ENCODE assay signal across 8 mouse cellular contexts in genomic region chr7:24608017-24608416, GRCm38 (mm10). TPM values are rescaled to one million over a fixed set of nuclear protein-coding genes. Genes with fewer than 3 reads are reported as not detected.
A peak's percentile ranks its signal among the peaks of the same experiment; 100 is the strongest.
DNase-seq lines count a peak whose midpoint lies in the region; ATAC-seq and TF ChIP-seq lines count a peak whose summit lies in the region.

No protein-coding gene starts in this region.

- no peaks in the 10 kb centered on the region for H3K36me3 ChIP-seq in liver, embryonic 16.5 days (ENCODE audit: control insufficient read depth, insufficient read depth)

- peak; percentile 81 for ATAC-seq in inflammation-experienced regulatory T-cells, adult 6 months
- ATAC-seq in liver, embryonic 16.5 days (ENCODE audit: low read depth), result peak; percentile 81
- peak; percentile 83 for ATAC-seq in neutrophil, adult 5-6 weeks (ENCODE audit: extremely low read depth, insufficient number of reproducible peaks, low FRiP score, poor library complexity, severe bottlenecking)

- H3K4me1 ChIP-seq in liver, embryonic 16.5 days (ENCODE audit: control insufficient read depth, low read depth, low read length), result peaks cover 22% of the 10 kb centered on the region

- intact Hi-C loops in gastrocnemius, adult 2 months (cut with DNase I), result no loop called here

- H3K4me3 ChIP-seq in gastrocnemius, adult 2 months, result peak overlapping the region; percentile 50
- H3K4me3 ChIP-seq in liver, embryonic 16.5 days (ENCODE audit: low read depth, low read length), result no peak overlapping the region

- 25% methylated on average over 6 of the region's 6 CpGs for WGBS in liver, embryonic 16.5 days (ENCODE audit: insufficient replicate concordance)

- no peak for TF ChIP-seq CTCF in gastrocnemius, adult 2 months (IDR thresholded peaks at IDR 0.05)

- H3K4me2 ChIP-seq in liver, embryonic 16.5 days (ENCODE audit: low read depth, low read length), result no peak overlapping the region; the same call in 1 of the 2 replicates

- H3K9me3 ChIP-seq in liver, embryonic 16.5 days (replicated peaks; ENCODE audit: control insufficient read depth, low read length), result no peaks in the 10 kb centered on the region

- peak; percentile 53 for DNase-seq in layer of hippocampus, adult 11-12 months (ENCODE audit: low spot score)
- no peak for DNase-seq in layer of hippocampus, postnatal 10 days (ENCODE audit: low spot score in 2 of 2)
- DNase-seq in adrenal gland, postnatal 10 days, result peak; percentile 64
- DNase-seq in gastrocnemius, adult 2 months, result peak; percentile 69
- no peak for DNase-seq in right cerebral cortex, postnatal 36 days (ENCODE audit: low spot score in 2 of 2)

- peaks cover 11% of the 10 kb centered on the region for H3K27me3 ChIP-seq in liver, embryonic 16.5 days (ENCODE audit: control insufficient read depth, insufficient read depth, low read depth, low read length)

- H3K9ac ChIP-seq in liver, embryonic 16.5 days (ENCODE audit: low read depth, low read length), result no peak overlapping the region

- H3K27ac ChIP-seq in gastrocnemius, adult 2 months, result no peak overlapping the region
- peak overlapping the region; percentile 26; the same call in 1 of the 2 replicates for H3K27ac ChIP-seq in liver, embryonic 16.5 days (ENCODE audit: low read length)

RNA-seq across cellular contexts. Expression of gene Phldb3, which starts 2.5 kb away (rescaled TPM):
- under 1 TPM; 0.37 to 0.60 TPM for total RNA-seq in layer of hippocampus, postnatal 10 days (2021)
- 1 to 10 TPM; 3.6 TPM for total RNA-seq in adrenal gland, postnatal 10 days (2021)
- total RNA-seq in gastrocnemius, adult 2 months (2021), result under 1 TPM; 0.54 to 0.59 TPM
- polyA plus RNA-seq in inflammation-experienced regulatory T-cells, adult 6 months (2017; shearing (Covaris generic)), result 1 to 10 TPM in 1 of 3 experiments, under 1 TPM in 2; 0.22 to 1.2 (median 0.31) TPM
- polyA plus RNA-seq in liver, embryonic 16.5 days (2015; fragmentation: Nextera tagmentation; extraction: Ambion mirVana), result 0.08 and 0.18 TPM in 2 replicates
- total RNA-seq in neutrophil, adult 5-6 weeks (2017), result 13.7 and 13.9 TPM in 2 replicates

RNA-seq across cellular contexts. Expression of gene Zfp575, which starts 20.6 kb away (rescaled TPM):
- 1 to 10 TPM; 8.2 to 8.7 TPM for total RNA-seq in layer of hippocampus, postnatal 10 days (2021)
- total RNA-seq in adrenal gland, postnatal 10 days (2021), result under 1 TPM; 0.54 to 0.73 TPM
- under 1 TPM in 1 of 2 experiments, not detected in 1; 0.17 TPM for total RNA-seq in gastrocnemius, adult 2 months (2021)
- polyA plus RNA-seq in inflammation-experienced regulatory T-cells, adult 6 months (2017; shearing (Covaris generic)), result under 1 TPM in 2 of 3 experiments, not detected in 1; 0.13 to 0.20 TPM
- 0.25 and 0.30 TPM in 2 replicates for polyA plus RNA-seq in liver, embryonic 16.5 days (2015; fragmentation: Nextera tagmentation; extraction: Ambion mirVana)
- total RNA-seq in neutrophil, adult 5-6 weeks (2017), result not detected in 2 replicates

RNA-seq across cellular contexts. Expression of gene Ethe1, which starts 20.7 kb away (rescaled TPM):
- total RNA-seq in layer of hippocampus, postnatal 10 days (2021), result 1 to 10 TPM; 7.7 to 8.7 TPM
- 10 to 100 TPM; 20.0 to 23.1 TPM for total RNA-seq in adrenal gland, postnatal 10 days (2021)
- total RNA-seq in gastrocnemius, adult 2 months (2021), result 10 to 100 TPM; 22.0 to 27.4 TPM
- polyA plus RNA-seq in inflammation-experienced regulatory T-cells, adult 6 months (2017; shearing (Covaris generic)), result 10 to 100 TPM; 13.1 to 17.7 (median 17.6) TPM
- 26.4 and 26.5 TPM in 2 replicates for polyA plus RNA-seq in liver, embryonic 16.5 days (2015; fragmentation: Nextera tagmentation; extraction: Ambion mirVana)
- 5.8 and 6.1 TPM in 2 replicates for total RNA-seq in neutrophil, adult 5-6 weeks (2017)

RNA-seq across cellular contexts. Expression of gene Lypd3, which starts 28.3 kb away (rescaled TPM):
- total RNA-seq in layer of hippocampus, postnatal 10 days (2021), result under 1 TPM; 0.20 to 0.64 TPM
- total RNA-seq in adrenal gland, postnatal 10 days (2021), result under 1 TPM; 0.24 to 0.27 TPM
- total RNA-seq in gastrocnemius, adult 2 months (2021), result not detected
- not detected for polyA plus RNA-seq in inflammation-experienced regulatory T-cells, adult 6 months (2017; shearing (Covaris generic))
- polyA plus RNA-seq in liver, embryonic 16.5 days (2015; fragmentation: Nextera tagmentation; extraction: Ambion mirVana), result 0.05 TPM in 1 of 2 replicates, not detected in the other
- total RNA-seq in neutrophil, adult 5-6 weeks (2017), result not detected in 2 replicates

Comparison
In these comparisons a context has a peak if more than half of its experiments do, and no peak if none do; other contexts are left out.
1. DNase-seq: peak in layer of hippocampus, adult 11-12 months (single experiment), adrenal gland, postnatal 10 days (single experiment) and gastrocnemius, adult 2 months (single experiment); none in layer of hippocampus, postnatal 10 days (0 of 2) and right cerebral cortex, postnatal 36 days (0 of 2).
2. Peak in every context shown above with its lines, with median percentiles within 50 percentile points of each other: ATAC-seq.